Mouse (Mus musculus) intestine, postnatal 0 days (tissue): Measurements from ENCODE around the gene Sprr2h. TPM values are rescaled to one million over a fixed set of nuclear protein-coding genes. Genes with fewer than 3 reads are reported as not detected.

Experiments used
- ATAC-seq: fragments of 200-750 bp; cut with Nextera tagmentation; 2 replicates; pipeline ENCODE4 v1.8.0; 2017; ENCODE audit warnings: mild to moderate bottlenecking, moderate TSS enrichment, moderate library complexity
- H3K27ac ChIP-seq: fragments of 300-500 bp; sonication (generic); 2 replicates; pipeline ENCODE4 v1.5.1; 2014; ENCODE audit warnings: mild to moderate bottlenecking, low read depth, low read length, moderate library complexity
- H3K27me3 ChIP-seq: fragments of 300-500 bp; sonication (generic); replicated peaks from 2 replicates; pipeline ENCODE4 v1.6.1; 2014; ENCODE audit warnings: low read length, mixed read lengths; ENCODE audit not compliant: control insufficient read depth, insufficient read depth
- H3K36me3 ChIP-seq: fragments of 300-500 bp; sonication (generic); 2 replicates; pipeline ENCODE4 v1.6.1; 2014; ENCODE audit warnings: mild to moderate bottlenecking, moderate library complexity; ENCODE audit not compliant: control insufficient read depth, insufficient read depth
- H3K4me1 ChIP-seq: fragments of 300-500 bp; sonication (generic); replicated peaks from 2 replicates; pipeline ENCODE4 v1.6.1; 2014; ENCODE audit warnings: antibody characterized with exemption, low read length, mixed read lengths; ENCODE audit not compliant: control insufficient read depth, insufficient read depth
- H3K4me2 ChIP-seq: fragments of 300-500 bp; sonication (generic); replicated peaks from 2 replicates; pipeline ENCODE4 v1.6.1; 2014; ENCODE audit warnings: low read depth, mild to moderate bottlenecking, moderate library complexity
- H3K4me3 ChIP-seq: fragments of 300-500 bp; sonication (generic); 2 replicates; pipeline ENCODE4 v1.5.1; 2014; ENCODE audit warnings: low read depth, low read length
- H3K9ac ChIP-seq: fragments of 300-500 bp; sonication (generic); 2 replicates; pipeline ENCODE4 v1.6.1; 2014; ENCODE audit warnings: mild to moderate bottlenecking, low read depth, low read length
- H3K9me3 ChIP-seq: fragments of 300-500 bp; sonication (generic); 2 replicates; pipeline ENCODE4 v1.6.1; 2016; ENCODE audit warnings: mixed run types; ENCODE audit not compliant: control insufficient read depth
- CTCF ChIP-seq: sonication (generic); IDR thresholded peaks from 2 replicates; pipeline ENCODE4 v1.5.1; 2016; ENCODE audit warnings: low read depth, mild to moderate bottlenecking, control low read depth, antibody characterized with exemption, moderate library complexity
- WGBS: fragments of 180-500 bp; shearing (Covaris S2); extraction: QIAGEN DNeasy Blood & Tissue Kit; methylation state at CpG from one replicate; pipeline ENCODE4 v1.1.7; 2014; 5-methylcytosine and 5-hydroxymethylcytosine counted together
- polyA plus RNA-seq: library from polyadenylated mRNA; unstranded; fragments of >200 nt; fragmentation: Nextera tagmentation; extraction: Ambion mirVana; gene quantifications from 2 replicates; pipeline ENCODE4 v1.2.1, GENCODE M21; 2015

Gene Sprr2h
- polyA plus RNA-seq, 1 experiment from 2014 or later = not detected

- no peak overlapping the region for H3K4me3 ChIP-seq
- H3K27me3 ChIP-seq = no peaks in the 10 kb centered on the region
- no peak overlapping the region for H3K27ac ChIP-seq
- no peaks in the 10 kb centered on the region for H3K36me3 ChIP-seq
- no peak overlapping the region for H3K4me2 ChIP-seq
- 42% methylated on average over 1 of the region's 1 CpGs for WGBS
- no peaks in the 10 kb centered on the region for H3K4me1 ChIP-seq
- ATAC-seq = no peak
- peak; percentile 67 for TF ChIP-seq CTCF
- H3K9ac ChIP-seq = no peak overlapping the region
- no peaks in the 10 kb centered on the region for H3K9me3 ChIP-seq
Measured at GRCm38 (mm10) chr3:92394301-92394700, 8.8 kb downstream of the Sprr2h start.

- no peaks in the 10 kb centered on the region for H3K27me3 ChIP-seq
- no peaks in the 10 kb centered on the region for H3K4me1 ChIP-seq
- WGBS = 94% methylated on average over 2 of the region's 2 CpGs
- H3K36me3 ChIP-seq = no peaks in the 10 kb centered on the region
- TF ChIP-seq CTCF = no peak
- H3K4me3 ChIP-seq = no peak within 1 kb of the TSS
- H3K9me3 ChIP-seq = no peaks in the 10 kb centered on the region
- H3K27ac ChIP-seq = no peak within 1 kb of the TSS
- H3K4me2 ChIP-seq = no peak within 1 kb of the TSS
- no peak for ATAC-seq
- H3K9ac ChIP-seq = no peak within 1 kb of the TSS
Measured at GRCm38 (mm10) chr3:92407691-92408090, 22.2 kb downstream of the Sprr2h start, which contains the start of gene Sprr2i. Gene Sprr2i (plus strand): TSS chr3:92407991.

DNA sequence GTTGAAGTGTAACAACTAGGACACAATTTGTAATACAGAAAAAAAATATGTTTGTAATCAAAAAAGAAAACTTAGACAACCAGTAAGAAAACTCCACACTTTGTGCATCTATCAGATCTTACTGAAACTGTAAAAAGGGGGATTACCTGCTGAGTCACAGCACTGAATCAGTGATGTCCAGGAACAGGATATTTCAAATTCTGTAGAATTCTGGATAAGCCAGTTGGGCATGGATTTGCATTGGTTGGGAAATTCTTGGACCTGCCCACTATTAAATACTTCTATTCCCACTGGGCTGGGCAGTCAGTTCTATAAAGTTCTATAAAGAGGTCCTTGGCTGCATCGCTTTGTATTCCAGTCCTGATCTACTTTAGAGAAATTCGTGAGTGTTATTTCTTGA is 32.3 kb downstream of the Sprr2h start, which contains the start of gene Sprr2j-ps:
Gene Sprr2j-ps, plus strand, starts transcription at position 301 of the 400 bp plus-strand sequence.
- no peak within 1 kb of the TSS for H3K27ac ChIP-seq
- no peaks in the 10 kb centered on the region for H3K9me3 ChIP-seq
- 90% methylated on average over 2 of the region's 2 CpGs for WGBS
- H3K4me3 ChIP-seq = no peak within 1 kb of the TSS
- no peak for TF ChIP-seq CTCF
- H3K4me1 ChIP-seq = no peaks in the 10 kb centered on the region
- ATAC-seq = no peak
- no peaks in the 10 kb centered on the region for H3K27me3 ChIP-seq
- no peak within 1 kb of the TSS for H3K9ac ChIP-seq
- H3K36me3 ChIP-seq = no peaks in the 10 kb centered on the region
- H3K4me2 ChIP-seq = no peak within 1 kb of the TSS

GRCm38 (mm10) chr3:92429323-92429722 is 43.8 kb downstream of the Sprr2h start, which contains the start of gene Gm9774:
Gene Gm9774 (minus strand): TSS chr3:92429423.
- Histone ChIP-seq H3K4me1 (no peaks in the 10 kb centered on the region), H3K36me3 (no peaks in the 10 kb centered on the region), H3K27ac (no peak within 1 kb of the TSS), H3K9me3 (no peaks in the 10 kb centered on the region), H3K9ac (no peak within 1 kb of the TSS), H3K4me3 (no peak within 1 kb of the TSS), H3K27me3 (no peaks in the 10 kb centered on the region), H3K4me2 (no peak within 1 kb of the TSS)
- TF ChIP-seq CTCF = no peak
- WGBS = 91% methylated on average over 6 of the region's 6 CpGs
- ATAC-seq = no peak

DNA sequence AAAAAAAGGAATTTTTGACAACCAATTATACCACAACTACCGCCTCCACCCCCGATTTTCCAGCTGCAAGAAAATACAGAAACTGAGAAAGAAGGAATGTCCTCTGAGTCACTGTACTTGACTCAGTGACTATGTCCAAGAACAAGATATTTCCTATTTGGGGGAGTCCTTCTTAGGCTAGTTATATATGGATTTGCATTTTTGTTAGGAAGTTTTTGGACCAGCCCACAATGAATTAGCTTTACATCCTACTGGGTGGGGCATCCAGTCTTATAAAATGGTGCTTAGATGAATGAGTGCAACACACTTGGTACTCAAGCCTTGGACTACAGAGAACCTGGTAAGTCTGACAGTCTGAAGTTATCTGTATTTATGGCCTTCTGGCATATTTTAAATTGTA is 46.8 kb downstream of the Sprr2h start, which contains the start of gene Sprr2k:
Gene Sprr2k, plus strand, starts transcription at position 301 of the 400 bp plus-strand sequence.
- Histone ChIP-seq H3K4me3 (no peak within 1 kb of the TSS), H3K4me1 (no peaks in the 10 kb centered on the region), H3K27ac (no peak within 1 kb of the TSS), H3K4me2 (no peak within 1 kb of the TSS), H3K36me3 (no peaks in the 10 kb centered on the region), H3K9me3 (no peaks in the 10 kb centered on the region), H3K27me3 (no peaks in the 10 kb centered on the region), H3K9ac (no peak within 1 kb of the TSS)
- no peak for ATAC-seq
- WGBS = 85% methylated on average over 2 of the region's 2 CpGs
- TF ChIP-seq CTCF = no peak

Other genes with a start within 250 kb of the Sprr2h start
- gene Lelp1, start 242.9 kb upstream of the Sprr2h start, polyA plus RNA-seq = not detected in 2 replicates
- 13.2 and 13.6 TPM in 2 replicates for gene Sprr2a1, start 169.9 kb upstream of the Sprr2h start, polyA plus RNA-seq
- 810 and 957 TPM in 2 replicates for gene Sprr2a2, start 169.8 kb upstream of the Sprr2h start, polyA plus RNA-seq
- 38.8 and 45.1 TPM in 2 replicates for gene Sprr2a3, start 100.3 kb upstream of the Sprr2h start, polyA plus RNA-seq
- not detected in 2 replicates for gene Sprr2b, start 69.1 kb upstream of the Sprr2h start, polyA plus RNA-seq
- gene Sprr2d, start 46.5 kb upstream of the Sprr2h start, polyA plus RNA-seq = not detected in 2 replicates
- gene Sprr2e, start 33.5 kb upstream of the Sprr2h start, polyA plus RNA-seq = not detected in 2 replicates
- not detected in 2 replicates for gene Sprr2f, start 20.5 kb upstream of the Sprr2h start, polyA plus RNA-seq
- not detected in 2 replicates for gene Sprr2i, start 22.3 kb downstream of the Sprr2h start, polyA plus RNA-seq
- gene Sprr2j-ps, start 32.4 kb downstream of the Sprr2h start, polyA plus RNA-seq = not detected in 2 replicates
- gene Gm9774, start 43.7 kb downstream of the Sprr2h start, polyA plus RNA-seq = 7.5 and 8.9 TPM in 2 replicates
- not detected in 2 replicates for gene Sprr2k, start 46.9 kb downstream of the Sprr2h start, polyA plus RNA-seq
- not detected in 2 replicates for gene Sprr1b, start 53.1 kb downstream of the Sprr2h start, polyA plus RNA-seq
- not detected in 2 replicates for gene Sprr3, start 73.0 kb downstream of the Sprr2h start, polyA plus RNA-seq
- 3.8 and 5.4 TPM in 2 replicates for gene Sprr1a, start 100.2 kb downstream of the Sprr2h start, polyA plus RNA-seq
- not detected in 2 replicates for gene Sprr4, start 114.8 kb downstream of the Sprr2h start, polyA plus RNA-seq
- gene 2310046K23Rik, start 148.8 kb downstream of the Sprr2h start, polyA plus RNA-seq = not detected in 2 replicates
- 0.47 and 0.80 TPM in 2 replicates for gene Ivl, start 188.1 kb downstream of the Sprr2h start, polyA plus RNA-seq
- 96.4 and 137 TPM in 2 replicates for gene Smcp, start 203.3 kb downstream of the Sprr2h start, polyA plus RNA-seq
- gene 2210017I01Rik, start 221.8 kb downstream of the Sprr2h start, polyA plus RNA-seq = 0.18 and 0.34 TPM in 2 replicates
- gene Lce6a, start 236.0 kb downstream of the Sprr2h start, polyA plus RNA-seq = 1.8 and 2.1 TPM in 2 replicates